18 mouse cellular contexts compared by ENCODE assay signal in genomic region chr6:91041287-91041686, GRCm38 (mm10). TPM values are rescaled to one million over a fixed set of nuclear protein-coding genes. Genes with fewer than 3 reads are reported as not detected.
DNase-seq lines count a peak whose midpoint lies in the region; ATAC-seq and TF ChIP-seq lines count a peak whose summit lies in the region.
"Had no signal": no experiment of that assay in that cellular context is flagged by ENCODE, and none has a peak within 500 bp of the region (broad histone marks: within the 10 kb centered on the region; RNA-seq: fewer than 3 reads in every experiment).

No protein-coding gene starts in this region.

- 36% methylated on average over 5 of the region's 5 CpGs for WGBS in heart, embryonic 13.5 days
- 42% methylated on average over 4 of the region's 5 CpGs for WGBS in embryonic facial prominence, embryonic 14.5 days
- WGBS in olfactory bulb, adult 2 months = 20% methylated on average over 5 of the region's 5 CpGs

- no peaks in the 10 kb centered on the region for H3K9me3 ChIP-seq in heart, embryonic 13.5 days
- H3K9me3 ChIP-seq in embryonic facial prominence, embryonic 14.5 days (ENCODE audit: control insufficient read depth, low read length) = no peaks in the 10 kb centered on the region
- H3K9me3 ChIP-seq: limb, embryonic 10.5 days; midbrain, embryonic 15.5 days had no signal

- peaks cover 9% of the 10 kb centered on the region; the same call in 1 of the 2 replicates for H3K36me3 ChIP-seq in heart, embryonic 13.5 days
- H3K36me3 ChIP-seq in embryonic facial prominence, embryonic 14.5 days (ENCODE audit: control insufficient read depth, insufficient read depth, low read length) = no peaks in the 10 kb centered on the region
- H3K36me3 ChIP-seq: limb, embryonic 10.5 days had no signal

- peak overlapping the region; percentile 62; the same call in 1 of the 2 replicates for H3K27ac ChIP-seq in heart, embryonic 13.5 days (replicated peaks)
- H3K27ac ChIP-seq in embryonic facial prominence, embryonic 14.5 days (replicated peaks; ENCODE audit: low read depth, low read length) = no peak overlapping the region
- H3K27ac ChIP-seq in olfactory bulb, adult 2 months (ENCODE audit: insufficient read depth, low read depth, low read length) = peak overlapping the region; percentile 36; the same call in 1 of the 2 replicates
- H3K27ac ChIP-seq: limb, embryonic 10.5 days; liver, embryonic 14.5 days; midbrain, embryonic 15.5 days had no signal

- no peak overlapping the region for H3K4me3 ChIP-seq in heart, embryonic 13.5 days
- no peak overlapping the region for H3K4me3 ChIP-seq in embryonic facial prominence, embryonic 14.5 days (ENCODE audit: low read depth, low read length)
- no peak overlapping the region for H3K4me3 ChIP-seq in olfactory bulb, adult 2 months (ENCODE audit: insufficient read depth, low read depth, low read length)
- H3K4me3 ChIP-seq: limb, embryonic 10.5 days; midbrain, embryonic 15.5 days had no signal

- no peak for ATAC-seq in heart, embryonic 13.5 days (ENCODE audit: extremely low read depth, insufficient number of reproducible peaks, low FRiP score, low TSS enrichment)
- no peak for ATAC-seq in embryonic facial prominence, embryonic 14.5 days (ENCODE audit: low read depth)
- no peak for ATAC-seq in erythroblast, adult 5-6 weeks (replicated peaks; ENCODE audit: low FRiP score, poor library complexity, severe bottlenecking)
- ATAC-seq: hindbrain, embryonic 16.5 days; midbrain, embryonic 15.5 days had no signal

- no peak for DNase-seq in heart, postnatal 14 days
- DNase-seq in embryonic facial prominence, embryonic 14.5 days (ENCODE audit: low spot score) = peak; percentile 27
- DNase-seq in layer of hippocampus, adult 8-10 months (ENCODE audit: low spot score in 2 of 2) = peak; percentile 31 to 55
- no peak for DNase-seq in cerebellum, postnatal 25 days
- DNase-seq in yolk sac, embryonic 10.5 days (ENCODE audit: low spot score) = no peak
- DNase-seq: cerebellum, adult 18-20 months; embryo, embryonic 11 days; gastrocnemius, postnatal 25 days; kidney, adult 8-10 months; lung, postnatal 14 days; thymus, postnatal 36 days had no signal

- no peak for TF ChIP-seq POLR2A in olfactory bulb, adult 2 months (IDR thresholded peaks at IDR 0.05; ENCODE audit: insufficient read depth, low read depth, low read length)

- peak overlapping the region; percentile 20 for H3K4me2 ChIP-seq in heart, embryonic 13.5 days
- H3K4me2 ChIP-seq in embryonic facial prominence, embryonic 14.5 days (ENCODE audit: low read depth, low read length) = no peak overlapping the region
- H3K4me2 ChIP-seq: midbrain, embryonic 15.5 days had no signal

- TF ChIP-seq CTCF in olfactory bulb, adult 2 months (IDR thresholded peaks at IDR 0.05; ENCODE audit: insufficient read depth, low read depth, low read length) = no peak

- H3K9ac ChIP-seq in heart, embryonic 13.5 days = peak overlapping the region; percentile 3; the same call in 1 of the 2 replicates
- H3K9ac ChIP-seq in embryonic facial prominence, embryonic 14.5 days (ENCODE audit: low read depth, low read length) = no peak overlapping the region
- H3K9ac ChIP-seq: liver, embryonic 14.5 days; midbrain, embryonic 15.5 days had no signal

- peaks cover 25% of the 10 kb centered on the region for H3K27me3 ChIP-seq in heart, embryonic 13.5 days (replicated peaks)
- H3K27me3 ChIP-seq in embryonic facial prominence, embryonic 14.5 days (replicated peaks; ENCODE audit: control insufficient read depth, insufficient read depth, low read length) = no peaks in the 10 kb centered on the region
- H3K27me3 ChIP-seq: midbrain, embryonic 15.5 days had no signal

- intact Hi-C loops in heart, postnatal 14 days (cut with DNase I) = no loop called here

- H3K4me1 ChIP-seq in heart, embryonic 13.5 days = peaks cover 58% of the 10 kb centered on the region
- H3K4me1 ChIP-seq in embryonic facial prominence, embryonic 14.5 days (ENCODE audit: control insufficient read depth, insufficient read depth, low read length) = peaks cover 3% of the 10 kb centered on the region; the same call in 1 of the 2 replicates
- peaks cover 14% of the 10 kb centered on the region for H3K4me1 ChIP-seq in olfactory bulb, adult 2 months (ENCODE audit: control insufficient read depth, insufficient read depth, low read length)
- H3K4me1 ChIP-seq: midbrain, embryonic 15.5 days had no signal

RNA-seq across cellular contexts. Expression of gene Iqsec1, which starts 52.8 kb away (rescaled TPM):
- 13.5 and 14.3 TPM in 2 replicates for polyA plus RNA-seq in heart, embryonic 13.5 days (2015; fragmentation: Nextera tagmentation; extraction: Ambion mirVana)
- total RNA-seq in heart, postnatal 14 days (2021) = 100 to 1,000 TPM; 108 to 109 TPM
- 17.4 and 17.5 TPM in 2 replicates for polyA plus RNA-seq in embryonic facial prominence, embryonic 14.5 days (2014; fragmentation: Nextera tagmentation; extraction: Ambion mirVana)
- total RNA-seq in layer of hippocampus, adult 8-10 months (2022) = 100 to 1,000 TPM; 262 to 273 (median 267) TPM
- polyA plus RNA-seq in olfactory bulb, adult 2 months (2012; ENCODE audit: insufficient read depth, insufficient read length, low replicate concordance, missing spikeins) = not detected in 2 replicates
- 118 and 132 TPM in 2 replicates for total RNA-seq in erythroblast, adult 5-6 weeks (2015; ENCODE audit: low replicate concordance)
- total RNA-seq in erythroblast, adult 5-6 weeks (2017; ENCODE audit: low replicate concordance) = 65.5 and 104 TPM in 2 replicates

Comparison
In these comparisons a context has a peak if more than half of its experiments do, and no peak if none do; other contexts are left out.
1. DNase-seq: peak in embryonic facial prominence, embryonic 14.5 days (single experiment) and layer of hippocampus, adult 8-10 months (2 of 2); none in heart, postnatal 14 days (0 of 2), cerebellum, postnatal 25 days (0 of 2) and yolk sac, embryonic 10.5 days (single experiment).